Mouse (Mus musculus) hindbrain, embryonic 11.5 days (tissue): Measurements from ENCODE around the gene Fhad1. TPM values are rescaled to one million over a fixed set of nuclear protein-coding genes. Genes with fewer than 3 reads are reported as not detected.

ENCODE experiments used
- ATAC-seq: fragments of 200-750 bp; cut with Nextera tagmentation; 2 replicates; pipeline ENCODE4 v1.8.0; 2017; ENCODE audit warnings: mild to moderate bottlenecking, moderate TSS enrichment, moderate library complexity; ENCODE audit not compliant: low FRiP score
- DNase-seq: peaks from one replicate; pipeline ENCODE4 v3.0.0-alpha.2; 2015; ENCODE audit warnings: low spot score
- H3K27ac ChIP-seq: fragments of 300-500 bp; sonication (generic); 2 replicates; pipeline ENCODE4 v1.5.1; 2014; ENCODE audit warnings: mild to moderate bottlenecking, low read depth, low read length
- H3K27me3 ChIP-seq: fragments of 300-500 bp; sonication (generic); 2 replicates; pipeline ENCODE4 v1.6.1; 2014; ENCODE audit warnings: mild to moderate bottlenecking, low read length, moderate library complexity, mixed read lengths; ENCODE audit not compliant: control insufficient read depth, insufficient read depth
- H3K36me3 ChIP-seq: fragments of 300-500 bp; sonication (generic); 2 replicates; pipeline ENCODE4 v1.6.1; 2014; ENCODE audit warnings: mild to moderate bottlenecking, low read length, moderate library complexity, mixed read lengths; ENCODE audit not compliant: control insufficient read depth, insufficient read depth
- H3K4me1 ChIP-seq: fragments of 300-500 bp; sonication (generic); replicated peaks from 2 replicates; pipeline ENCODE4 v1.6.1; 2014; ENCODE audit warnings: low read length, mixed read lengths; ENCODE audit not compliant: control insufficient read depth, insufficient read depth
- H3K4me2 ChIP-seq: fragments of 300-500 bp; sonication (generic); replicated peaks from 2 replicates; pipeline ENCODE4 v1.6.1; 2014; ENCODE audit warnings: mild to moderate bottlenecking, low read depth, low read length
- H3K4me3 ChIP-seq: fragments of 300-500 bp; sonication (generic); 2 replicates; pipeline ENCODE4 v1.5.1; 2014; ENCODE audit warnings: low read depth, low read length
- H3K9ac ChIP-seq: fragments of 300-500 bp; sonication (generic); 2 replicates; pipeline ENCODE4 v1.6.1; 2014; ENCODE audit warnings: low read depth, low read length
- H3K9me3 ChIP-seq: fragments of 300-500 bp; sonication (generic); 2 replicates; pipeline ENCODE4 v1.6.1; 2016; ENCODE audit warnings: low read length; ENCODE audit not compliant: control insufficient read depth
- WGBS: fragments of 180-500 bp; shearing (Covaris S2); extraction: QIAGEN DNeasy Blood & Tissue Kit; methylation state at CpG from one replicate; pipeline ENCODE4 v1.1.7; 2014; 5-methylcytosine and 5-hydroxymethylcytosine counted together
- polyA plus RNA-seq: library from polyadenylated mRNA; unstranded; fragments of >200 nt; fragmentation: Nextera tagmentation; extraction: Ambion mirVana; gene quantifications from 2 replicates; pipeline ENCODE4 v1.2.1, GENCODE M21; 2014

The Fhad1 gene
- polyA plus RNA-seq, 1 experiment from 2014 or later: 3.5 TPM

GRCm38 (mm10) chr4:142017686-142018085 is 2.8 kb upstream of the Fhad1 start:
- 72% methylated on average over 15 of the region's 15 CpGs for WGBS

GRCm38 (mm10) chr4:142011236-142011635 is 3.6 kb downstream of the Fhad1 start:
- Histone ChIP-seq H3K9ac (no peak overlapping the region), H3K36me3 (no peaks in the 10 kb centered on the region), H3K4me1 (no peaks in the 10 kb centered on the region; the same call in 1 of the 2 replicates), H3K4me2 (no peak overlapping the region), H3K4me3 (no peak overlapping the region), H3K27me3 (peaks cover 7% of the 10 kb centered on the region), H3K27ac (no peak overlapping the region), H3K9me3 (no peaks in the 10 kb centered on the region)
- ATAC-seq (no peak), DNase-seq (no peak)
- WGBS: 92% methylated on average over 13 of the region's 13 CpGs

More at GRCm38 (mm10) chr4:142017686-142018085, 2.8 kb upstream of the Fhad1 start:
- Histone ChIP-seq H3K27me3 (peaks cover 7% of the 10 kb centered on the region), H3K4me2 (no peak overlapping the region), H3K9ac (no peak overlapping the region), H3K4me1 (no peaks in the 10 kb centered on the region; the same call in 1 of the 2 replicates), H3K9me3 (no peaks in the 10 kb centered on the region), H3K36me3 (no peaks in the 10 kb centered on the region), H3K4me3 (no peak overlapping the region), H3K27ac (no peak overlapping the region)
- ATAC-seq (peak; percentile 42; the same call in 1 of the 2 replicates), DNase-seq (no peak)

GRCm38 (mm10) chr4:142010441-142010840 is 4.4 kb downstream of the Fhad1 start:
- no peak for DNase-seq
- H3K4me2 ChIP-seq: no peak overlapping the region
- peaks cover 7% of the 10 kb centered on the region for H3K27me3 ChIP-seq
- no peak for ATAC-seq
- no peaks in the 10 kb centered on the region for H3K36me3 ChIP-seq
- no peak overlapping the region for H3K27ac ChIP-seq
- 84% methylated on average over 7 of the region's 7 CpGs for WGBS
- no peak overlapping the region for H3K9ac ChIP-seq
- no peaks in the 10 kb centered on the region; the same call in 1 of the 2 replicates for H3K4me1 ChIP-seq
- no peaks in the 10 kb centered on the region for H3K9me3 ChIP-seq
- no peak overlapping the region for H3K4me3 ChIP-seq

- Histone ChIP-seq H3K9me3 (no peaks in the 10 kb centered on the region), H3K9ac (no peak overlapping the region), H3K36me3 (no peaks in the 10 kb centered on the region), H3K27ac (no peak overlapping the region), H3K27me3 (no peaks in the 10 kb centered on the region), H3K4me3 (no peak overlapping the region), H3K4me2 (no peak overlapping the region), H3K4me1 (no peaks in the 10 kb centered on the region)
- 87% methylated on average over 11 of the region's 11 CpGs for WGBS
- DNase-seq (no peak), ATAC-seq (no peak)
Measured at GRCm38 (mm10) chr4:142008206-142008605, 6.7 kb downstream of the Fhad1 start.

GRCm38 (mm10) chr4:142000581-142000980 is 14.3 kb downstream of the Fhad1 start:
- no peaks in the 10 kb centered on the region for H3K36me3 ChIP-seq
- H3K27ac ChIP-seq: no peak overlapping the region
- no peak overlapping the region for H3K4me2 ChIP-seq
- H3K27me3 ChIP-seq: no peaks in the 10 kb centered on the region
- H3K9me3 ChIP-seq: no peaks in the 10 kb centered on the region
- H3K4me3 ChIP-seq: no peak overlapping the region
- no peak for DNase-seq
- no peak for ATAC-seq
- H3K9ac ChIP-seq: no peak overlapping the region
- WGBS: 62% methylated on average over 9 of the region's 9 CpGs
- 0 out of 2 replicates have a peak, but pooled peaks cover 2% of the 10 kb centered on the region for H3K4me1 ChIP-seq

GRCm38 (mm10) chr4:141999494-142000074 is 15.3 kb downstream of the Fhad1 start:
- no peaks in the 10 kb centered on the region for H3K27me3 ChIP-seq
- 0 out of 2 replicates have a peak, but pooled peaks cover 2% of the 10 kb centered on the region for H3K4me1 ChIP-seq
- 57% methylated on average over 7 of the region's 7 CpGs for WGBS
- no peaks in the 10 kb centered on the region for H3K36me3 ChIP-seq
- DNase-seq: no peak
- no peak overlapping the region for H3K4me3 ChIP-seq
- no peak overlapping the region for H3K4me2 ChIP-seq
- no peak overlapping the region for H3K9ac ChIP-seq
- no peak for ATAC-seq
- no peak overlapping the region for H3K27ac ChIP-seq
- no peaks in the 10 kb centered on the region for H3K9me3 ChIP-seq

- WGBS: 39% methylated on average over 11 of the region's 11 CpGs
- Histone ChIP-seq H3K27me3 (no peaks in the 10 kb centered on the region), H3K4me1 (0 out of 2 replicates have a peak, but pooled peaks cover 2% of the 10 kb centered on the region), H3K4me2 (peak overlapping the region; percentile 48), H3K9ac (peak overlapping the region; percentile 37; the same call in 1 of the 2 replicates), H3K9me3 (no peaks in the 10 kb centered on the region), H3K27ac (no peak overlapping the region), H3K4me3 (peak overlapping the region; percentile 29), H3K36me3 (no peaks in the 10 kb centered on the region)
- peak; percentile 89 for ATAC-seq
- peak; percentile 50 for DNase-seq
Measured at GRCm38 (mm10) chr4:141998282-141998821, 16.5 kb downstream of the Fhad1 start.

GRCm38 (mm10) chr4:141996880-141997279 is 18.0 kb downstream of the Fhad1 start:
- no peak for ATAC-seq
- WGBS: 83% methylated on average over 3 of the region's 3 CpGs

GRCm38 (mm10) chr4:141996086-141996485 is 18.8 kb downstream of the Fhad1 start:
- Histone ChIP-seq H3K27ac (no peak overlapping the region), H3K9ac (no peak overlapping the region), H3K36me3 (no peaks in the 10 kb centered on the region), H3K4me3 (no peak overlapping the region), H3K27me3 (no peaks in the 10 kb centered on the region), H3K9me3 (no peaks in the 10 kb centered on the region), H3K4me1 (0 out of 2 replicates have a peak, but pooled peaks cover 2% of the 10 kb centered on the region), H3K4me2 (no peak overlapping the region)
- 88% methylated on average over 7 of the region's 7 CpGs for WGBS
- ATAC-seq (no peak), DNase-seq (no peak)

More at GRCm38 (mm10) chr4:141996880-141997279, 18.0 kb downstream of the Fhad1 start:
- H3K4me3 ChIP-seq: no peak overlapping the region
- H3K9ac ChIP-seq: no peak overlapping the region
- DNase-seq: no peak
- no peaks in the 10 kb centered on the region for H3K36me3 ChIP-seq
- no peak overlapping the region for H3K4me2 ChIP-seq
- no peaks in the 10 kb centered on the region for H3K9me3 ChIP-seq
- 0 out of 2 replicates have a peak, but pooled peaks cover 2% of the 10 kb centered on the region for H3K4me1 ChIP-seq
- no peaks in the 10 kb centered on the region for H3K27me3 ChIP-seq
- no peak overlapping the region for H3K27ac ChIP-seq
